In the genomic region with DNA sequence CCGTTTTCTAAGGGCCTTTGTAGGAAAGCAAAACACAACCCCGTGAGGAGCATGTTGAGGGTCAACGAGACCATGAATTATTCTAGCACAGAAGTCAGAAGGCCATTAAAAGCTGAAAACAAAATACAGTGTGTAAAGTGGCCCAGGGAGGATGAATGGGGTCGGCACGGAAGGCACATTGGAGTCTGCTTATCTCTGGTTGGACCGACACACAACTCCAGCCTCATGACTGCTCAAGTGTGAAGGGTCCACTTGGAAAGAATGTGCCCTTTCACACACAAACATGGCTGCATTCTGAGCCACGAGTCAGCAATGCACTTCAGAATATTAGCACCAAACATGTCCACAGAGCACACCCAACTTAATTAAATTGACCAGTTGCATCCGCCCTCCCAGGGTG, we compare ENCODE assay signal across 15 mouse cellular contexts.
"Had no signal": no experiment of that assay in that cellular context is flagged by ENCODE, and none has a peak within 500 bp of the region (broad histone marks: within the 10 kb centered on the region; RNA-seq: fewer than 3 reads in every experiment).

No protein-coding gene starts in this region.

- H3K4me2 ChIP-seq: limb, embryonic 15.5 days; liver, embryonic 12.5 days; lung, embryonic 14.5 days; midbrain, embryonic 12.5 days had no signal

- H3K4me1 ChIP-seq: limb, embryonic 15.5 days; liver, embryonic 12.5 days; megakaryocyte, embryonic 14.5 days; midbrain, embryonic 12.5 days had no signal

- H3K27ac ChIP-seq: limb, embryonic 15.5 days; liver, embryonic 12.5 days; macrophage; midbrain, embryonic 12.5 days; stomach, postnatal 0 days had no signal

- ATAC-seq: hindbrain, embryonic 16.5 days; inflammation-experienced regulatory T-cells, adult 6 months; intestine, postnatal 0 days; liver, embryonic 12.5 days; midbrain, embryonic 16.5 days had no signal

- H3K4me3 ChIP-seq: limb, embryonic 15.5 days; liver, embryonic 12.5 days; megakaryocyte, embryonic 14.5 days; midbrain, embryonic 12.5 days had no signal

- DNase-seq: layer of hippocampus, postnatal 36 days; lung, embryonic 14.5 days; lung, postnatal 14 days; right cerebral cortex, postnatal 14 days; thymus, postnatal 36 days had no signal

- H3K36me3 ChIP-seq: limb, embryonic 15.5 days; liver, embryonic 12.5 days; midbrain, embryonic 12.5 days had no signal

- H3K9ac ChIP-seq: limb, embryonic 15.5 days; liver, embryonic 12.5 days; lung, embryonic 14.5 days; midbrain, embryonic 12.5 days had no signal

- H3K27me3 ChIP-seq: limb, embryonic 15.5 days; liver, embryonic 12.5 days; megakaryocyte, embryonic 14.5 days; midbrain, embryonic 12.5 days had no signal

- H3K9me3 ChIP-seq: limb, embryonic 15.5 days; liver, embryonic 12.5 days; megakaryocyte, embryonic 14.5 days; midbrain, embryonic 12.5 days had no signal
